Mouse (Mus musculus) adrenal gland (tissue): ENCODE data around the gene Ankrd28.

Experiments
- intact Hi-C: fragments of 180-260 bp; cut with DNase I; formaldehyde crosslinking; loops from one replicate; pipeline ENCODE4 v1.15.1; 2025

Gene Ankrd28

GRCm38 (mm10) chr14:31718332-31718731 is 112.1 kb downstream of the Ankrd28 start:
- intact Hi-C loops: no loop called here

- intact Hi-C loops: no loop called here
These were observed 113.1 kb downstream of the Ankrd28 start for GRCm38 (mm10) chr14:31717360-31717759.

- intact Hi-C loops: no loop called here
These were observed 114.8 kb downstream of the Ankrd28 start for GRCm38 (mm10) chr14:31715669-31716068.

- intact Hi-C loops: no loop called here
These were observed 121.1 kb downstream of the Ankrd28 start for GRCm38 (mm10) chr14:31709343-31709742.

GRCm38 (mm10) chr14:31700376-31700775 is 130.1 kb downstream of the Ankrd28 start:
- intact Hi-C loops: no loop called here

- intact Hi-C loops: no loop called here
These were observed 132.7 kb downstream of the Ankrd28 start for GRCm38 (mm10) chr14:31697755-31698154.

- intact Hi-C loops: no loop called here
These were observed 133.1 kb downstream of the Ankrd28 start for GRCm38 (mm10) chr14:31697346-31697745.

GRCm38 (mm10) chr14:31696985-31697303 is 133.5 kb downstream of the Ankrd28 start:
- intact Hi-C loops: no loop called here

GRCm38 (mm10) chr14:31696206-31696984 is 134.1 kb downstream of the Ankrd28 start:
- intact Hi-C loops: no loop called here

GRCm38 (mm10) chr14:31692536-31692935 is 137.9 kb downstream of the Ankrd28 start:
- intact Hi-C loops: no loop called here

- intact Hi-C loops: no loop called here
These were observed 144.2 kb downstream of the Ankrd28 start for GRCm38 (mm10) chr14:31686231-31686630.

- intact Hi-C loops: no loop called here
These were observed 144.8 kb downstream of the Ankrd28 start for GRCm38 (mm10) chr14:31685680-31686079.

GRCm38 (mm10) chr14:31684343-31685040 is 146.0 kb downstream of the Ankrd28 start:
- intact Hi-C loops: no loop called here

- intact Hi-C loops: no loop called here
These were observed 146.8 kb downstream of the Ankrd28 start for GRCm38 (mm10) chr14:31683610-31684009.

- intact Hi-C loops: no loop called here
These were observed 148.4 kb downstream of the Ankrd28 start for GRCm38 (mm10) chr14:31681931-31682555.

- intact Hi-C loops: no loop called here
These were observed 149.2 kb downstream of the Ankrd28 start for GRCm38 (mm10) chr14:31681291-31681690.

- intact Hi-C loops: no loop called here
These were observed 149.8 kb downstream of the Ankrd28 start for GRCm38 (mm10) chr14:31680656-31681055.

GRCm38 (mm10) chr14:31671635-31672320 is 158.7 kb downstream of the Ankrd28 start:
- intact Hi-C loops: no loop called here

GRCm38 (mm10) chr14:31669642-31670490 is 160.6 kb downstream of the Ankrd28 start:
- intact Hi-C loops: no loop called here

GRCm38 (mm10) chr14:31669161-31669611 is 161.3 kb downstream of the Ankrd28 start:
- intact Hi-C loops: no loop called here

- intact Hi-C loops: no loop called here
These were observed 162.1 kb downstream of the Ankrd28 start for GRCm38 (mm10) chr14:31668326-31668725.
